Mouse (Mus musculus) embryonic facial prominence, embryonic 14.5 days (tissue): ENCODE measurements around the gene Acan. TPM values are rescaled to one million over a fixed set of nuclear protein-coding genes. Genes with fewer than 3 reads are reported as not detected.

Experiments used
- ATAC-seq: fragments of 200-750 bp; cut with Nextera tagmentation; 2 replicates; pipeline ENCODE4 v1.8.0; 2017; ENCODE audit warnings: low read depth, moderate number of reproducible peaks, moderate TSS enrichment
- DNase-seq: peaks from one replicate; pipeline ENCODE4 v3.0.0-alpha.2; 2015; ENCODE audit warnings: low spot score
- H3K27ac ChIP-seq: fragments of 300-500 bp; sonication (generic); replicated peaks from 2 replicates; pipeline ENCODE4 v1.5.1; 2014; ENCODE audit warnings: low read depth, mild to moderate bottlenecking, low read length, moderate library complexity
- H3K27me3 ChIP-seq: fragments of 300-500 bp; sonication (generic); replicated peaks from 2 replicates; pipeline ENCODE4 v1.6.1; 2014; ENCODE audit warnings: low read length; ENCODE audit not compliant: control insufficient read depth, insufficient read depth
- H3K36me3 ChIP-seq: fragments of 300-500 bp; sonication (generic); 2 replicates; pipeline ENCODE4 v1.6.1; 2014; ENCODE audit warnings: low read length, mixed read lengths; ENCODE audit not compliant: control insufficient read depth, insufficient read depth
- H3K4me1 ChIP-seq: fragments of 300-500 bp; sonication (generic); 2 replicates; pipeline ENCODE4 v1.6.1; 2014; ENCODE audit warnings: antibody characterized with exemption, low read length; ENCODE audit not compliant: control insufficient read depth, insufficient read depth
- H3K4me2 ChIP-seq: fragments of 300-500 bp; sonication (generic); 2 replicates; pipeline ENCODE4 v1.6.1; 2014; ENCODE audit warnings: low read depth, mild to moderate bottlenecking, low read length, moderate library complexity, mixed read lengths
- H3K4me3 ChIP-seq: fragments of 300-500 bp; sonication (generic); 2 replicates; pipeline ENCODE4 v1.5.1; 2014; ENCODE audit warnings: low read depth, mild to moderate bottlenecking, low read length
- H3K9ac ChIP-seq: fragments of 300-500 bp; sonication (generic); 2 replicates; pipeline ENCODE4 v1.6.1; 2014; ENCODE audit warnings: low read depth, mild to moderate bottlenecking, low read length, moderate library complexity, mixed read lengths
- H3K9me3 ChIP-seq: fragments of 300-500 bp; sonication (generic); 2 replicates; pipeline ENCODE4 v1.6.1; 2016; ENCODE audit warnings: low read length; ENCODE audit not compliant: control insufficient read depth
- WGBS: fragments of 180-500 bp; shearing (Covaris S2); extraction: QIAGEN DNeasy Blood & Tissue Kit; methylation state at CpG from one replicate; pipeline ENCODE4 v1.1.7; 2014; 5-methylcytosine and 5-hydroxymethylcytosine counted together
- polyA plus RNA-seq: library from polyadenylated mRNA; unstranded; fragments of >200 nt; fragmentation: Nextera tagmentation; extraction: Ambion mirVana; gene quantifications from 2 replicates; pipeline ENCODE4 v1.2.1, GENCODE M21; 2014

Acan gene
- polyA plus RNA-seq, 1 experiment from 2014 or later: 34.1 TPM

DNA sequence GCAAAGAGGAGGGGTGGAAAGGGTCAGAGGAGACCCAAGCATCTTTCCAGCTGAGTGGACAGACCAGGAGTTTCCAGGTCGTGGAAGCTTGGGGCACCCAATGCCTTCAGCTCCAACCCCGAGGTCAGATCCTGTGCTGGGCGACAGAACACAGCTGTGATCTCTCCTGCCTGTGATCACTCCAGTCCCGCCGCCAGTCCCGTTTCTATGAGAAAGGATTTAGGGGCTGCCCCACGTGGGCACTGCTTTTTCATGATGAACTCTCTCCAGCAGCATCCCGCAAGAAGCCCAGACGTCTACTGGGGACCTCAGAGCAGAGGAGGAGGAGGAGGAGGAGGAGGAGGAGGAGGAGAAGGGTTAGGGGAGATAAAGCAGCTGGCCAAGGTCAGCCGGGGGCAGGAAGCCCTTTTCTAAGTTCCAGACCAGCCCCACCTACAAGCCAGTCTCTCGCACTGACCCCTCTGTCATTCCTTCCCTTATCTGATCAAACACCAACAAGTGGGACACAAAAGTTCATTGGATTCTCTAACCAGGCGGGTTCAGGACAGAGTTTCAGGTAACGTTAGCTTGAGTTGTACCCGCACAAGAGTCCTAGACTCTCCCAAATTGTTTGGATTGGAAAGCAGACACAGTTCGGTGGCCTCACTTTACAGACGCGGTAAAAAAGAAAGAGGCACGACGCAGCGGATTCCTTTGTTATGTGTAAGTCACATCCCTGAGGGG lies 94.8 kb downstream of the Acan start:
- H3K9me3 ChIP-seq: no peaks in the 10 kb centered on the region
- WGBS: under 1% methylated on average over 13 of the region's 20 CpGs
- no peak for DNase-seq
- peak overlapping the region; percentile 78 for H3K4me2 ChIP-seq
- peaks cover 13% of the 10 kb centered on the region for H3K4me1 ChIP-seq
- peaks cover 19% of the 10 kb centered on the region; the same call in 1 of the 2 replicates for H3K36me3 ChIP-seq
- ATAC-seq: no peak
- no peaks in the 10 kb centered on the region for H3K27me3 ChIP-seq
- peak overlapping the region; percentile 74 for H3K4me3 ChIP-seq
- peak overlapping the region; percentile 78 for H3K9ac ChIP-seq
- H3K27ac ChIP-seq: no peak overlapping the region; the same call in 1 of the 2 replicates

DNA sequence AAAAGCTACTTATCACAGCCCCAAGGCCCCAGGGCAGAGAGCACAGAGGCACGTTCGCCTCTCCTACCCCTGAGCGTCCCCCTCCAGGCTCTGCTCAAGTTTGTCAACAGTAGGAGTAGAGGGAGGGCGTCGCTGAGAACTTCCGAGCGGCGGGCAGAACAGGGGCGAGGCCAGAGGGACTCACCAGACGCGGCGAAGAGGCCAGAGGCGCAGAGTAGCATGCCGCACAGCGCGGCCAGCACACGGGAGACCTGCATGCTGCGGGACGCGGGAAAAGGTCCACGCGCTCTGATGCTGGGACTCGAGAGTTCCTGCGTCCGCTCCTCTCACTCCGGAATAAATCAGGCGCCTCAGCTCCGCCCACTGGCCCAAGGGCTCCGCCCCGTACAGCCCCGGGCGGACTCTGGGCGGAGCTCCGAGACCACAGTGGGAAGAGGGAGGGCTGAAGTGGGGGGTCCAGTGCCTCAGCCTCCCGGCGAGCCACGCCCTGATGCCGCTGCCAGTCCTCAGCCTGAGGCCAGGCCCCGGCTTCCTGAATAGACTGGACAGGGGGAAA lies 95.5 kb downstream of the Acan start, which contains the start of gene Mfge8:
Mfge8 (minus strand) TSS at position 350 of the 556 bp plus-strand sequence.
- H3K27ac ChIP-seq: no peak within 1 kb of the TSS; the same call in 1 of the 2 replicates
- DNase-seq: peak; percentile 94
- H3K4me1 ChIP-seq: peaks cover 13% of the 10 kb centered on the region
- peak within 1 kb of the TSS; percentile 78 for H3K9ac ChIP-seq
- H3K27me3 ChIP-seq: no peaks in the 10 kb centered on the region
- peak; percentile 96 for ATAC-seq
- peak within 1 kb of the TSS; percentile 78 for H3K4me2 ChIP-seq
- H3K9me3 ChIP-seq: no peaks in the 10 kb centered on the region
- H3K36me3 ChIP-seq: peaks cover 13% of the 10 kb centered on the region; the same call in 1 of the 2 replicates
- peak within 1 kb of the TSS; percentile 74 for H3K4me3 ChIP-seq
- 0% methylated on average over 30 of the region's 39 CpGs for WGBS

DNA sequence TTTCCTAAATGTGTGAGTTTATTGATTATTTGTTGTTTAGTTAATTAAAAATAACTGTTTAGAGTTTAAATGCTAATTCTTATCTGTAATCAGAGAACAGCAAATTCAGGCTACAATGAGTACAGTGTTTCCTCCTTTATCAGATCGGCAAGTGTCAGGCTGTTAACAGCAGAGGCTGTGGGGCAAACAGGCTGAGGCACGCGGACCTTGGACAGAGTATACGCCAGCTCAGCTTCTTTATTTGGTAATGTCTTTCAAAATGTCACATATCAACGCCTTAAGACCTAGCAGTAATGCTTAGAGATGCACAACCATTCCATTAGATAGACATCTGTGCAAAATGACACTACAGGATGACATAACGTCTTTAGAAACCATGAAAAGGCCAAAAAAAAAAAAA lies 96.2 kb downstream of the Acan start:
- no peak for ATAC-seq
- Histone ChIP-seq H3K9ac (0 out of 2 replicates have a peak overlapping the region, but pooled peaks have one; percentile 78), H3K27me3 (no peaks in the 10 kb centered on the region)

GRCm38 (mm10) chr7:79159406-79159805 lies 106.1 kb downstream of the Acan start:
- 74% methylated on average over 1 of the region's 1 CpGs for WGBS
- ATAC-seq: no peak
- H3K4me3 ChIP-seq: no peak overlapping the region
- no peak overlapping the region for H3K4me2 ChIP-seq
- no peak for DNase-seq
- no peaks in the 10 kb centered on the region for H3K4me1 ChIP-seq
- H3K36me3 ChIP-seq: no peaks in the 10 kb centered on the region
- H3K27me3 ChIP-seq: no peaks in the 10 kb centered on the region
- H3K9me3 ChIP-seq: peaks cover 4% of the 10 kb centered on the region; the same call in 1 of the 2 replicates
- no peak overlapping the region for H3K9ac ChIP-seq
- H3K27ac ChIP-seq: no peak overlapping the region

More for the DNA sequence above, 96.2 kb downstream of the Acan start:
- peak overlapping the region; percentile 78; the same call in 1 of the 2 replicates for H3K4me2 ChIP-seq
- 54% methylated on average over 6 of the region's 6 CpGs for WGBS
- H3K36me3 ChIP-seq: 0 out of 2 replicates have a peak, but pooled peaks cover 8% of the 10 kb centered on the region
- no peaks in the 10 kb centered on the region for H3K9me3 ChIP-seq
- H3K4me1 ChIP-seq: peaks cover 13% of the 10 kb centered on the region
- no peak overlapping the region for H3K4me3 ChIP-seq
- DNase-seq: no peak
- H3K27ac ChIP-seq: no peak overlapping the region

Other genes with a start within 250 kb of the Acan start
- 15.6 and 17.7 TPM in 2 replicates for gene Det1, start 206.2 kb upstream of the Acan start, polyA plus RNA-seq
- 31.8 and 32.7 TPM in 2 replicates for gene Aen, start 157.6 kb upstream of the Acan start, polyA plus RNA-seq
- 3.4 and 5.1 TPM in 2 replicates for gene Isg20, start 140.1 kb upstream of the Acan start, polyA plus RNA-seq
- gene Hapln3, start 77.5 kb downstream of the Acan start, polyA plus RNA-seq: 1.4 and 1.5 TPM in 2 replicates
- 147 and 155 TPM in 2 replicates for gene Mfge8, start 95.6 kb downstream of the Acan start, polyA plus RNA-seq
- 14.2 and 14.5 TPM in 2 replicates for gene Abhd2, start 219.7 kb downstream of the Acan start, polyA plus RNA-seq